Mouse (Mus musculus) intestine, embryonic 15.5 days (tissue): ENCODE data around the gene Zfp759. TPM values are rescaled to one million over a fixed set of nuclear protein-coding genes. Genes with fewer than 3 reads are reported as not detected.
"Not testable (repeated sequence)": the region's sequence is repeated elsewhere in the genome, so short reads cannot be mapped to it uniquely, and the experiment has no call there.

Experiments
- ATAC-seq: fragments of 200-750 bp; cut with Nextera tagmentation; 2 replicates; pipeline ENCODE4 v1.8.0; 2017; ENCODE audit warnings: moderate TSS enrichment, moderate library complexity
- H3K27ac ChIP-seq: fragments of 300-500 bp; sonication (generic); 2 replicates; pipeline ENCODE4 v1.5.1; 2015; ENCODE audit warnings: mild to moderate bottlenecking, inconsistent platforms
- H3K27me3 ChIP-seq: fragments of 300-500 bp; sonication (generic); replicated peaks from 2 replicates; pipeline ENCODE4 v1.6.1; 2015; ENCODE audit warnings: inconsistent platforms
- H3K36me3 ChIP-seq: fragments of 300-500 bp; sonication (generic); 2 replicates; pipeline ENCODE4 v1.6.1; 2015; ENCODE audit warnings: inconsistent platforms
- H3K4me1 ChIP-seq: fragments of 300-500 bp; sonication (generic); replicated peaks from 2 replicates; pipeline ENCODE4 v1.6.1; 2015; ENCODE audit warnings: inconsistent platforms
- H3K4me2 ChIP-seq: fragments of 300-500 bp; sonication (generic); replicated peaks from 2 replicates; pipeline ENCODE4 v1.6.1; 2015; ENCODE audit warnings: mild to moderate bottlenecking, inconsistent platforms
- H3K4me3 ChIP-seq: fragments of 300-500 bp; sonication (generic); replicated peaks from 2 replicates; pipeline ENCODE4 v1.5.1; 2015; ENCODE audit warnings: inconsistent platforms
- H3K9ac ChIP-seq: fragments of 300-500 bp; sonication (generic); 2 replicates; pipeline ENCODE4 v1.6.1; 2015; ENCODE audit warnings: inconsistent platforms
- H3K9me3 ChIP-seq: fragments of 300-500 bp; sonication (generic); 2 replicates; pipeline ENCODE4 v1.6.1; 2016; ENCODE audit warnings: inconsistent platforms
- WGBS: fragments of 180-500 bp; shearing (Covaris S2); methylation state at CpG from one replicate; pipeline ENCODE4 v1.1.7; 2015; 5-methylcytosine and 5-hydroxymethylcytosine counted together
- polyA plus RNA-seq: library from polyadenylated mRNA; unstranded; fragments of >200 nt; fragmentation: Nextera tagmentation; extraction: Ambion mirVana; gene quantifications from 2 replicates; pipeline ENCODE4 v1.2.1, GENCODE M21; 2015

Gene Zfp759
- polyA plus RNA-seq, 1 experiment from 2014 or later, result 2.1 TPM

DNA sequence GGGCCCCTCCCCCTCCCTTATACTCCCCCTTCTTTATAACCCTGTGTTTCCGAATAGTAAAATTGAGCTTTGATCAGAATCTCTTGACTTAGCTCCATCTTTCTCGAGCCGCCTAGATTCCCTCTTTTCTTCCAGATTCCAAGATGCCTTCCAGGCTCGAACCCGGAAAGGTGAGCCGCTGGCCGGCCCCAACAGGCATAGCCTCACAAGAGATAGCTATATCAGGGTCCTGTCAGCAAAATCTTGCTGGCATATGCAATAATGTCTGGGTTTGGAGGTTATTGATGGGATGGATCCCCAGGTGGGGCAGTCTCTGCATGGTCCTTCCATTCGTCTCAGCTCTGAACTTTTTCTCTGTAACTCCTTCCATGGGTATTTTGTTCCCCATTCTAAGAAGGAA, 5.3 kb upstream of the Zfp759 start, which contains the start of gene Rslcan18:
TSS of gene Rslcan18 (minus strand) at position 101 of the 400 bp plus-strand sequence.
- H3K27ac ChIP-seq, H3K9ac ChIP-seq, ATAC-seq, H3K4me1 ChIP-seq, H3K4me3 ChIP-seq, H3K9me3 ChIP-seq, H3K27me3 ChIP-seq, H3K36me3 ChIP-seq, H3K4me2 ChIP-seq: not testable (repeated sequence)
- WGBS, result 90% methylated on average over 8 of the region's 8 CpGs

- Histone ChIP-seq H3K27me3 (no peaks in the 10 kb centered on the region), H3K9me3 (no peaks in the 10 kb centered on the region), H3K4me1 (no peaks in the 10 kb centered on the region), H3K36me3 (no peaks in the 10 kb centered on the region), H3K4me2 (no peak overlapping the region), H3K27ac (no peak overlapping the region), H3K9ac (no peak overlapping the region), H3K4me3 (no peak overlapping the region)
- ATAC-seq, result no peak
- WGBS, result 91% methylated on average over 1 of the region's 1 CpGs
These were observed 3.0 kb downstream of the Zfp759 start for GRCm38 (mm10) chr13:67124460-67124859.

- H3K4me1 ChIP-seq, H3K9ac ChIP-seq, H3K27ac ChIP-seq, H3K9me3 ChIP-seq, H3K4me3 ChIP-seq, H3K36me3 ChIP-seq, H3K27me3 ChIP-seq: not testable (repeated sequence)
- 76% methylated on average over 10 of the region's 10 CpGs for WGBS
- ATAC-seq, result peak; percentile 4; the same call in 1 of the 2 replicates
- peak overlapping the region; percentile 83; the same call in 1 of the 2 replicates for H3K4me2 ChIP-seq
These were observed 6.0 kb downstream of the Zfp759 start for GRCm38 (mm10) chr13:67127507-67127906.

- peak overlapping the region; percentile 66 for H3K4me3 ChIP-seq
- H3K27ac ChIP-seq, result 0 out of 2 replicates have a peak overlapping the region, but pooled peaks have one; percentile 40
- WGBS, result 1% methylated on average over 18 of the region's 18 CpGs
- H3K4me1 ChIP-seq, result no peaks in the 10 kb centered on the region
- peak overlapping the region; percentile 65 for H3K9ac ChIP-seq
- no peaks in the 10 kb centered on the region for H3K27me3 ChIP-seq
- no peaks in the 10 kb centered on the region for H3K9me3 ChIP-seq
- H3K4me2 ChIP-seq, result peak overlapping the region; percentile 83
- no peaks in the 10 kb centered on the region for H3K36me3 ChIP-seq
- ATAC-seq, result peak; percentile 98
These were observed 6.7 kb downstream of the Zfp759 start for GRCm38 (mm10) chr13:67128038-67128721.

DNA sequence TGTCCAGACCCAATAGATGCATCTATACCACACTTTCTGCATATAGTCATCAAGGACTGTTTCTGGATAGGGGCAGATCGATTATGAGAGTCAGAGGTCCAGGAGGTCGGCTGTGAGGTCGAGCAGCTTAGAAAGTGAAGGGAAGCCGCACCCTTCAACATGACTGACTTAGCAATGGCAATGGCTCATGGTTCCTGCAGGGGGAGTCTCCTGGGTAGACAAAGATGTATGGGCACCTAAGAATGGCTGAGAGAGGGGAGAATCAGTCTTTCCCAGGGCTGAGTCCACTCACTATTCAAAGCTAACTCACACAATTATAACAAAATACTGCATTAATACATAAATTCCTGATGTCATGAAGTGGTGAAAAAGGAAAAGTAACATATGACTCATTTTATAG, 44.7 kb downstream of the Zfp759 start:
- not testable (repeated sequence) for H3K4me1 ChIP-seq, H3K4me3 ChIP-seq, ATAC-seq, H3K9me3 ChIP-seq, H3K27ac ChIP-seq, H3K9ac ChIP-seq, H3K36me3 ChIP-seq, H3K27me3 ChIP-seq, H3K4me2 ChIP-seq
- 65% methylated on average over 4 of the region's 4 CpGs for WGBS

DNA sequence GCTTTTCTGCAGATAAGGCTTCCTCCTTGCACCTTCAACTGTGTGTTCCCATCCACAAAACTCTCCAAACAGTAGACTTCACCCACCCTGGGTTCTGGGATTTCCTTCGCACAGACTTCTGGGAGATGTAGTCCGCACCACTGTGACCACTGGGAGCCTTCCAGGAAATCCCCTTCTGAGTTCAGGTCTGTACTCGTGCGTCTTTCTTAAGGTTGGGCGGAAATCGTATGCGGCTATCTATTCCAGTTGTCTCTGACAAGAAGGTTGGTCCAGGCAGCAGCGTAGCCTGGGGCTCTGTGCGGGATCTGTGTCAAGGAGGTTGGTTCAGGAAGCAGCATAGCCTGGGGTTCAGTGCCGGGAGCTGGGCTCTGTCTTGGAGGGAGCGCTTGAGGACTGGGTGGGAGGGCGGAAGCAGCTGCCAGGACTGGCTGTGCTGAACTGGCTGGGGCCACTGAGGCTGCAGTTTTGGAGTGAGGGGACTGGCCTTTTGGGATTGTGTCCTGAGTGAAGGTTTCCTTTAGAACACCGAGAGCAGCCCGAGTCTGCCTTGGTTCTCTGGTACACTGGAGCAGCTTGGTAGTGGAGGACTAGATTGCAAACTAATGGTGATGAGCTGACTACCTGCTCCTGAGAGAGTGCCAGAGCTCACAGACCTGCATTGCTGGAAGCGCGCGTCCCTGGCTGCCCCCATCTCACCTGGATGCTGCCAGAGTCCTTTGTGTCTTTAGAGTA, 51.7 kb downstream of the Zfp759 start, which contains the start of gene Rsl1:
TSS of gene Rsl1 (plus strand) at position 192 of the 732 bp plus-strand sequence.
- not testable (repeated sequence) for H3K36me3 ChIP-seq, H3K27me3 ChIP-seq, H3K4me1 ChIP-seq, H3K9me3 ChIP-seq
- Histone ChIP-seq H3K4me2 (peak within 1 kb of the TSS; percentile 64), H3K9ac (peak within 1 kb of the TSS; percentile 65), H3K4me3 (peak within 1 kb of the TSS; percentile 71), H3K27ac (peak within 1 kb of the TSS; percentile 78)
- WGBS, result under 1% methylated on average over 17 of the region's 17 CpGs
- peak; percentile 99 for ATAC-seq

GRCm38 (mm10) chr13:67173723-67174055, 52.2 kb downstream of the Zfp759 start:
- 16% methylated on average over 5 of the region's 5 CpGs for WGBS
- Histone ChIP-seq H3K4me1 (no peaks in the 10 kb centered on the region), H3K4me2 (peak overlapping the region; percentile 64), H3K9me3 (no peaks in the 10 kb centered on the region), H3K36me3 (0 out of 2 replicates have a peak, but pooled peaks cover 4% of the 10 kb centered on the region), H3K4me3 (peak overlapping the region; percentile 71), H3K27ac (no peak overlapping the region), H3K9ac (peak overlapping the region; percentile 65), H3K27me3 (no peaks in the 10 kb centered on the region)
- no peak for ATAC-seq

Other genes starting within 250 kb of the Zfp759 start
- 1.6 and 1.7 TPM in 2 replicates for gene Gm10767, start 216.7 kb upstream of the Zfp759 start, polyA plus RNA-seq
- gene Zfp712, start 60.5 kb upstream of the Zfp759 start, polyA plus RNA-seq, result 2.4 and 3.1 TPM in 2 replicates
- gene Zfp708, start 23.7 kb upstream of the Zfp759 start, polyA plus RNA-seq, result 3.6 and 4.6 TPM in 2 replicates
- 2.5 and 3.3 TPM in 2 replicates for gene Gm28557, start 13.1 kb upstream of the Zfp759 start, polyA plus RNA-seq
- 0.09 and 0.20 TPM in 2 replicates for gene Rslcan18, start 5.4 kb upstream of the Zfp759 start, polyA plus RNA-seq
- gene Rsl1, start 51.5 kb downstream of the Zfp759 start, polyA plus RNA-seq, result 7.5 and 7.8 TPM in 2 replicates
- gene Zfp455, start 72.8 kb downstream of the Zfp759 start, polyA plus RNA-seq, result 1.4 and 2.0 TPM in 2 replicates
- gene Zfp458, start 156.8 kb downstream of the Zfp759 start, polyA plus RNA-seq, result 1.7 TPM in 2 replicates
- gene Zfp457, start 184.8 kb downstream of the Zfp759 start, polyA plus RNA-seq, result 0.49 and 0.53 TPM in 2 replicates
- 1.9 and 2.7 TPM in 2 replicates for gene Zfp595, start 210.9 kb downstream of the Zfp759 start, polyA plus RNA-seq
- gene Gm28044, start 238.9 kb downstream of the Zfp759 start, polyA plus RNA-seq, result 0.38 TPM in 1 of 2 replicates, not detected in the other
- 1.0 and 1.2 TPM in 2 replicates for gene Zfp953, start 238.9 kb downstream of the Zfp759 start, polyA plus RNA-seq